Mouse (Mus musculus) intestine, postnatal 0 days (tissue): Measurements from ENCODE around the gene Tsga10ip. TPM values are rescaled to one million over a fixed set of nuclear protein-coding genes. Genes with fewer than 3 reads are reported as not detected.
A peak's percentile ranks its signal among the peaks of the same experiment; 100 is the strongest.
"Not testable (repeated sequence)": the region's sequence is repeated elsewhere in the genome, so short reads cannot be mapped to it uniquely, and the experiment has no call there.

Experiments
- ATAC-seq: fragments of 200-750 bp; cut with Nextera tagmentation; 2 replicates; pipeline ENCODE4 v1.8.0; 2017; ENCODE audit warnings: mild to moderate bottlenecking, moderate TSS enrichment, moderate library complexity
- H3K27ac ChIP-seq: fragments of 300-500 bp; sonication (generic); 2 replicates; pipeline ENCODE4 v1.5.1; 2014; ENCODE audit warnings: mild to moderate bottlenecking, low read depth, low read length, moderate library complexity
- H3K27me3 ChIP-seq: fragments of 300-500 bp; sonication (generic); replicated peaks from 2 replicates; pipeline ENCODE4 v1.6.1; 2014; ENCODE audit warnings: low read length, mixed read lengths; ENCODE audit not compliant: control insufficient read depth, insufficient read depth
- H3K36me3 ChIP-seq: fragments of 300-500 bp; sonication (generic); 2 replicates; pipeline ENCODE4 v1.6.1; 2014; ENCODE audit warnings: mild to moderate bottlenecking, moderate library complexity; ENCODE audit not compliant: control insufficient read depth, insufficient read depth
- H3K4me1 ChIP-seq: fragments of 300-500 bp; sonication (generic); replicated peaks from 2 replicates; pipeline ENCODE4 v1.6.1; 2014; ENCODE audit warnings: antibody characterized with exemption, low read length, mixed read lengths; ENCODE audit not compliant: control insufficient read depth, insufficient read depth
- H3K4me2 ChIP-seq: fragments of 300-500 bp; sonication (generic); replicated peaks from 2 replicates; pipeline ENCODE4 v1.6.1; 2014; ENCODE audit warnings: low read depth, mild to moderate bottlenecking, moderate library complexity
- H3K4me3 ChIP-seq: fragments of 300-500 bp; sonication (generic); 2 replicates; pipeline ENCODE4 v1.5.1; 2014; ENCODE audit warnings: low read depth, low read length
- H3K9ac ChIP-seq: fragments of 300-500 bp; sonication (generic); 2 replicates; pipeline ENCODE4 v1.6.1; 2014; ENCODE audit warnings: mild to moderate bottlenecking, low read depth, low read length
- H3K9me3 ChIP-seq: fragments of 300-500 bp; sonication (generic); 2 replicates; pipeline ENCODE4 v1.6.1; 2016; ENCODE audit warnings: mixed run types; ENCODE audit not compliant: control insufficient read depth
- CTCF ChIP-seq: sonication (generic); IDR thresholded peaks from 2 replicates; pipeline ENCODE4 v1.5.1; 2016; ENCODE audit warnings: low read depth, mild to moderate bottlenecking, control low read depth, antibody characterized with exemption, moderate library complexity
- WGBS: fragments of 180-500 bp; shearing (Covaris S2); extraction: QIAGEN DNeasy Blood & Tissue Kit; methylation state at CpG from one replicate; pipeline ENCODE4 v1.1.7; 2014; 5-methylcytosine and 5-hydroxymethylcytosine counted together
- polyA plus RNA-seq: library from polyadenylated mRNA; unstranded; fragments of >200 nt; fragmentation: Nextera tagmentation; extraction: Ambion mirVana; gene quantifications from 2 replicates; pipeline ENCODE4 v1.2.1, GENCODE M21; 2015

Gene Tsga10ip
- polyA plus RNA-seq, 1 experiment from 2014 or later: 0.27 TPM

GRCm38 (mm10) chr19:5365751-5366150 is 36.6 kb downstream of the Tsga10ip start:
- Histone ChIP-seq H3K9ac (peak overlapping the region; percentile 84), H3K9me3 (no peaks in the 10 kb centered on the region), H3K36me3 (peaks cover 38% of the 10 kb centered on the region), H3K4me1 (peaks cover 6% of the 10 kb centered on the region; the same call in 1 of the 2 replicates), H3K27me3 (no peaks in the 10 kb centered on the region), H3K4me2 (peak overlapping the region; percentile 89), H3K27ac (peak overlapping the region; percentile 97; the same call in 1 of the 2 replicates), H3K4me3 (peak overlapping the region; percentile 95)
- TF ChIP-seq CTCF: no peak
- no peak for ATAC-seq
- 14% methylated on average over 11 of the region's 11 CpGs for WGBS

- peak; percentile 18 for ATAC-seq
- no peak overlapping the region for H3K4me3 ChIP-seq
- 58% methylated on average over 2 of the region's 2 CpGs for WGBS
- 0 out of 2 replicates have a peak, but pooled peaks have one; percentile 14 for TF ChIP-seq CTCF
- no peak overlapping the region for H3K4me2 ChIP-seq
- H3K4me1 ChIP-seq: peaks cover 6% of the 10 kb centered on the region; the same call in 1 of the 2 replicates
- peaks cover 23% of the 10 kb centered on the region for H3K36me3 ChIP-seq
- 0 out of 2 replicates have a peak overlapping the region, but pooled peaks have one; percentile 66 for H3K27ac ChIP-seq
- no peaks in the 10 kb centered on the region for H3K27me3 ChIP-seq
- H3K9ac ChIP-seq: no peak overlapping the region
- no peaks in the 10 kb centered on the region for H3K9me3 ChIP-seq
Measured at GRCm38 (mm10) chr19:5364124-5364523, 38.2 kb downstream of the Tsga10ip start.

GRCm38 (mm10) chr19:5362186-5362585 is 40.1 kb downstream of the Tsga10ip start:
- Histone ChIP-seq H3K27ac (no peak overlapping the region), H3K9ac (no peak overlapping the region), H3K9me3 (no peaks in the 10 kb centered on the region), H3K4me3 (no peak overlapping the region), H3K27me3 (no peaks in the 10 kb centered on the region), H3K36me3 (peaks cover 11% of the 10 kb centered on the region; the same call in 1 of the 2 replicates), H3K4me2 (no peak overlapping the region), H3K4me1 (0 out of 2 replicates have a peak, but pooled peaks cover 2% of the 10 kb centered on the region)
- ATAC-seq: no peak
- 84% methylated on average over 2 of the region's 2 CpGs for WGBS
- TF ChIP-seq CTCF: no peak

- ATAC-seq: peak; percentile 76
- Histone ChIP-seq H3K4me2 (no peak overlapping the region), H3K27me3 (no peaks in the 10 kb centered on the region), H3K36me3 (no peaks in the 10 kb centered on the region; the same call in 1 of the 2 replicates), H3K4me3 (no peak overlapping the region), H3K9me3 (no peaks in the 10 kb centered on the region), H3K4me1 (no peaks in the 10 kb centered on the region), H3K9ac (no peak overlapping the region), H3K27ac (peak overlapping the region; percentile 57)
- no CpG with 5 or more reads among the region's 1 CpGs for WGBS
- no peak for TF ChIP-seq CTCF
Measured at GRCm38 (mm10) chr19:5356080-5356479, 46.2 kb downstream of the Tsga10ip start.

GRCm38 (mm10) chr19:5353609-5354008 is 48.7 kb downstream of the Tsga10ip start:
- Histone ChIP-seq H3K9ac (no peak overlapping the region; the same call in 1 of the 2 replicates), H3K27ac (peak overlapping the region; percentile 70), H3K36me3 (no peaks in the 10 kb centered on the region), H3K4me2 (no peak overlapping the region), H3K27me3 (no peaks in the 10 kb centered on the region), H3K9me3 (no peaks in the 10 kb centered on the region), H3K4me3 (no peak overlapping the region), H3K4me1 (0 out of 2 replicates have a peak, but pooled peaks cover under 1% of the 10 kb centered on the region)
- no peak for TF ChIP-seq CTCF
- WGBS: 41% methylated on average over 2 of the region's 2 CpGs
- peak; percentile 35; the same call in 1 of the 2 replicates for ATAC-seq

GRCm38 (mm10) chr19:5349502-5349873 is 52.8 kb downstream of the Tsga10ip start, which contains the start of gene Cst6:
TSS of gene Cst6 (minus strand) at chr19:5349574.
- 61% methylated on average over 6 of the region's 6 CpGs for WGBS
- H3K4me1 ChIP-seq, H3K36me3 ChIP-seq, H3K27me3 ChIP-seq, H3K9me3 ChIP-seq, ATAC-seq, H3K27ac ChIP-seq: not testable (repeated sequence)
- H3K4me3 ChIP-seq: peak within 1 kb of the TSS; percentile 47
- peak within 1 kb of the TSS; percentile 31 for H3K9ac ChIP-seq
- H3K4me2 ChIP-seq: peak within 1 kb of the TSS; percentile 75
